Mouse (Mus musculus) bone marrow macrophage, adult 2 months (primary cell): ENCODE results near the gene Zmynd10. TPM values are rescaled to one million over a fixed set of nuclear protein-coding genes. Genes with fewer than 3 reads are reported as not detected.
"Not testable (repeated sequence)": the region's sequence is repeated elsewhere in the genome, so short reads cannot be mapped to it uniquely, and the experiment has no call there.

Experiments used
- H3K27ac ChIP-seq: 2 replicates; pipeline ENCODE4 v1.5.1; 2012; ENCODE audit warnings: low read depth, low read length; ENCODE audit not compliant: insufficient read depth
- H3K4me1 ChIP-seq: 2 replicates; pipeline ENCODE4 v1.6.1; 2012; ENCODE audit warnings: low read length; ENCODE audit not compliant: control insufficient read depth, insufficient read depth
- H3K4me3 ChIP-seq: 2 replicates; pipeline ENCODE4 v1.5.1; 2012; ENCODE audit warnings: mild to moderate bottlenecking, low read length, moderate library complexity; ENCODE audit not compliant: insufficient read depth
- CTCF ChIP-seq: IDR thresholded peaks from 2 replicates; pipeline ENCODE4 v1.5.1; 2012; ENCODE audit warnings: low read depth, mild to moderate bottlenecking, low read length, moderate library complexity
- POLR2A ChIP-seq: IDR thresholded peaks from 2 replicates; pipeline ENCODE4 v1.6.1; 2012; ENCODE audit warnings: mild to moderate bottlenecking, low read depth, low read length, borderline replicate concordance
- polyA plus RNA-seq: library from polyadenylated mRNA; stranded (reverse); fragments of >200 nt; gene quantifications from 2 replicates; pipeline ENCODE4 v1.2.4, GENCODE M21; 2012; ENCODE audit not compliant: missing spikeins, insufficient read depth, insufficient read length

Gene Zmynd10
- polyA plus RNA-seq, 1 experiment: 0.66 TPM

- Histone ChIP-seq H3K4me3 (peak overlapping the region; percentile 83), H3K4me1 (peaks cover 28% of the 10 kb centered on the region), H3K27ac (peak overlapping the region; percentile 95)
- peak; percentile 45; the same call in 1 of the 2 replicates for TF ChIP-seq POLR2A
- no peak for TF ChIP-seq CTCF
Measured at GRCm38 (mm10) chr9:107554319-107554825, 7.3 kb downstream of the Zmynd10 start.

DNA sequence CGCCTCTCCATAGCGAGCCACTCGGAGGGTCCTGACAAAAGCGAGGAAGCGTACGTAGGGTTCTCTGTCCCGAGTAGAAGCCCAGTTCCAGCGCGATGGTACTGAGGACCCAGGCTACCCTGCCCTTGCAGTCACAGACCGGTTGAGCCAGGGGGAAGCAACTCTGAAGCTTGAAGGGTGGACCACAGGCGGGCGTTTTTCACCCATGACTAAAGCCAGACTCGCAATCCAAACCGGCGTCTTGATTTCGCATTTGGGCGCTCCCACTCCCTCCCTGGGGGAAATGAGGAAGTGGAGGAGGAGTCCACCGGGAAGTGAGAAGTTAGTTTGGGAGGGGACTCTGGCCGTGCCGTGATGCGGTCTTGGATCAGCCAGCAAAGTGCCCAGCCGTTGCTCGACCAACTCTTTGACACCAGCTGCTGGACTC is 7.9 kb downstream of the Zmynd10 start:
- H3K27ac ChIP-seq: peak overlapping the region; percentile 95
- peak overlapping the region; percentile 83 for H3K4me3 ChIP-seq
- TF ChIP-seq POLR2A (no peak), CTCF (no peak)
- peaks cover 28% of the 10 kb centered on the region for H3K4me1 ChIP-seq

DNA sequence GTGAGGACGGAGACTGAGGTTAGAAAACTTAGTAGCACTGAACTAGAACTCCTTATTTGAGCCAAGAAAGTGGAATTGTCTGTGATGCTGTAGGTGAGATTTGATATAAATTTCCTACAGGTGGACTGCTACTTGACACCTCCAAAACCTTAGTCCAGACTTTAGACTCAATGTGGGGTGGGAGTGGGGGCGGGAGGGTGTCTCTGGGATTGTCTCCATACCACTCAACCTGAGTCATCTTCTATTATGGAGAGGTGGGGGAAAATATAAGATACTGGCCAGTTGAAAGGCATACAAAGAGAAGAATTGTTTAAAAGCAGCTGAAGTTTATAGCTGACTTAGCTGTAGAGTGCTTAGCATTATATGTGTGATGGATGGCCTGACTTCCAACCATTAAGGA is 8.6 kb downstream of the Zmynd10 start:
- Histone ChIP-seq H3K27ac (peak overlapping the region; percentile 95), H3K4me1 (peaks cover 28% of the 10 kb centered on the region), H3K4me3 (peak overlapping the region; percentile 83)
- TF ChIP-seq CTCF (no peak), POLR2A (no peak)

DNA sequence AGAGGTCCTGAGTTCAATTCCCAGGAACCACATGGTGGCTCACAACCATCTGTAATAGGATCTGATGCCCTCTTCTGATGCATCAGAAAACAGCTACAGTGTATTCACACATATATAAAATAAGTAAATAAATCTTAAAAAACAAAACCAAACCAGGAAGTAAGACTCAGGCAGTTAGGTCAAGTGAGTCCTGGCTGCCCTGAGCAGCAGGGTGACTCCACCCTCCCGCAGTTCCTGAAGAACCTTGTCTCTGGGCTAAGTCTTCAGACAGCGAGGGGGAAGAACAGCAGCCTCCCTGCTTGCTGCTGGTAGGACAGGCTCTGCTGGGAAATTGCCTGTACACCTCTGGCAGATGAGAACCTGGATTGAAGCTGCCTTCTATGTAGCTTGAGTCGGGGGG is 9.2 kb downstream of the Zmynd10 start:
- Histone ChIP-seq H3K27ac (peak overlapping the region; percentile 95), H3K4me1 (peaks cover 24% of the 10 kb centered on the region)

DNA sequence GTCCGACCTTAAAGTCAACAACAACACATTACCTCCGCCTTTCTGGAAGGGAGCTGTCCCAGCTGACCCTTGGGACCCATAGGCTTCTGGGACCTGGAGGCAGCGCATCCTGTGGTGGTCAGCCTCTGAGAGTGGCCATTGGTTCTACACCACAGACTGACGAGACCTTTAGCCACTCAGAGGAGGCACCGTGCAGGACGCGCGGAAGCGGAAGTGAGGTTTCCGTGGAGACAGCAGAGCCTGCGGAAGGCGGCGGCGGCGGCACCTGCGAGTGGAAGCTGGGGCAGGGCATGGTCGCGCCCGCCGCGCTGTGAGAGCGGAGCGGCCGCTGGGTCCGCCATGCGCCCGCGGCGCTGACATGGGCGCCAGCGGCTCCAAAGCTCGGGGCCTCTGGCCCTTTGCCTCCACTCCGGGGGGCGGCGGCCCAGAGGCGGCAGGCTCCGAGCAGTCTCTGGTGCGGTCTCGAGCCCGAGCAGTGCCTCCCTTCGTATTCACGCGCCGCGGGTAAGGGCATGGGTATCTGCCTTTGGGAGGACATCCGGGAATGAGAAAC is 16.0 kb downstream of the Zmynd10 start, which contains the start of gene Tusc2:
Tusc2 (plus strand) TSS at position 227 of the 553 bp plus-strand sequence.
- TF ChIP-seq POLR2A (no peak), CTCF (no peak)
- H3K27ac ChIP-seq: peak within 1 kb of the TSS; percentile 51
- H3K4me3 ChIP-seq: peak within 1 kb of the TSS; percentile 87
- H3K4me1 ChIP-seq: peaks cover 27% of the 10 kb centered on the region

More for the DNA sequence above, 9.2 kb downstream of the Zmynd10 start:
- no peak for TF ChIP-seq CTCF
- no peak for TF ChIP-seq POLR2A
- H3K4me3 ChIP-seq: peak overlapping the region; percentile 83

DNA sequence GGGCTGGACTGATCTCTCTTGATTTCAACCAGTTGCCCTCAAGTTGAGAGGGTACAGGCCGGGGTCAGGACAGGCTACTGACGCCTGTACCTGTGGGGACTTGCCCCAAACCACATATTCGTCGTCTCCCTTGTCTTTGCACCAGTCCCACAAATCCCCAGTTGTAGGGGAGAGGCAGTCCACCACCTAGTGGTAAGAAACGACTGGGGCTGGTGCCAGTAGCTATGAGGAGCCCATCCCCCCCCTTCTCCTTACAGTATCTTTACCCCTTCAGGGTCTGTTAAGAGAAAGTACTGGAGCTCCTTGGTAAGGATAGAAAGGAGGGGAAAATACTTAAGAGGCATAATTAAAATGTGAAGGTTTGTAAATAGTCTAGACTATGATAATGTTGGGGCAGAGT is 18.5 kb downstream of the Zmynd10 start:
- H3K27ac ChIP-seq, H3K4me3 ChIP-seq: not testable (repeated sequence)
- H3K4me1 ChIP-seq: peaks cover 36% of the 10 kb centered on the region

DNA sequence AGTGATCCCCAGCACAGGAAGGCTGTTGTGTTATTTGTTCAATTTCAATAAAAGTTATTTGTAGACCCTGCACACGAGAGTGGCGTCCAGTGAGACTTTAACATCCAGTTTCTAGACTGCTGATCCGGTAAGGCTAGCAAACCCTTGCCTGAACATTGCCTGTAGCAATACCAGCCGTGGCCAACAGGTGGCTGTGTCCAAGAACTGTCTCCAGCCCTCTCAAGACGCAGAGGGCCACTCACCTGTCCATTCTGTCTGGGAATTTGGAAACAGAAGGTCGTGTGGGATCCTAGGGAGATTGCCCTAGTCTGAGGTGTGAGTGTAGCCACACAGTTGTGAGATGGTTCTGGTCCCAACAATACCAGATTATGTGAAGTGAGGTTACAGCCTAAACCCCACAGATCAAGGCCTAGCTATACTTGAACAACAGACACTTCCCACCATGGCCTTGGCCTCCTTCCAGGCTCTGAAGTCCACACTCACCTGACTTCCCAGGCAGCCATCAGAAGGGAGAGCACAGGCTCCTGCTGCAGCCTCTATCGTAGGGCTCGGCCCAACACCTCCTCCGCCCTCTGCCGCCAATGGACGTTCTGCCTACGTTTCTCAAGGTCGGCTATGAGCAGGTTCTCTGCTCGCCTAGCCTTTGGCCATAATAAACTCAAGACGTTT is 19.1 kb downstream of the Zmynd10 start:
- H3K4me3 ChIP-seq: no peak overlapping the region
- TF ChIP-seq CTCF (peak; percentile 66), POLR2A (no peak)
- peaks cover 43% of the 10 kb centered on the region for H3K4me1 ChIP-seq
- peak overlapping the region; percentile 35; the same call in 1 of the 2 replicates for H3K27ac ChIP-seq

DNA sequence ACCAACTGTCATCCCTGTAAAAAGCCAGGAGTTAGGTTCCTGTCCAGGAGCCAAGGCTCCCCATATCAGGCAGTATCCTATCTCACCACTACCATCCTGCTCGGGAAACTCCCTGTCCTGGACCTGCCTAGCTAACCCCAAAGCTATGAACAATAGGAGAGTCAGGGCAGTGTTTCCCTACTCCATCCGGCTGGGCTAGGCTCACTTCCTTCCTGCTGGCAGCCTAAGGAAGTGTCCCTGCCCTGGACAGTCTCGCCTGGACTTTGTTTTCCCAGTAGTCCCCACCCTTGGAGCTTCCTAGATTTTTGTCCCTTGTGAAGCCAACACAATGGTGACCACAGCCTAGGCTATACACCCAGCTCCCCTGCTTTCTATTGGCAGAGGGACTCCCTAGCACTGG is 19.8 kb downstream of the Zmynd10 start:
- no peak overlapping the region for H3K4me3 ChIP-seq
- peaks cover 49% of the 10 kb centered on the region for H3K4me1 ChIP-seq
- peak overlapping the region; percentile 35 for H3K27ac ChIP-seq
- TF ChIP-seq POLR2A (no peak), CTCF (no peak)

GRCm38 (mm10) chr9:107567702-107568319 is 20.7 kb downstream of the Zmynd10 start, which contains the start of gene Hyal2:
Gene Hyal2, plus strand, starts transcription at chr9:107567945.
- peak within 1 kb of the TSS; percentile 85 for H3K4me3 ChIP-seq
- TF ChIP-seq POLR2A: no peak
- peaks cover 51% of the 10 kb centered on the region for H3K4me1 ChIP-seq
- H3K27ac ChIP-seq: peak within 1 kb of the TSS; percentile 76
